Mouse (Mus musculus): Measurements from ENCODE around the gene Sbf2.
"Not testable (repeated sequence)": the region's sequence is repeated elsewhere in the genome, so short reads cannot be mapped to it uniquely, and the experiment has no call there.

The Sbf2 gene

DNA sequence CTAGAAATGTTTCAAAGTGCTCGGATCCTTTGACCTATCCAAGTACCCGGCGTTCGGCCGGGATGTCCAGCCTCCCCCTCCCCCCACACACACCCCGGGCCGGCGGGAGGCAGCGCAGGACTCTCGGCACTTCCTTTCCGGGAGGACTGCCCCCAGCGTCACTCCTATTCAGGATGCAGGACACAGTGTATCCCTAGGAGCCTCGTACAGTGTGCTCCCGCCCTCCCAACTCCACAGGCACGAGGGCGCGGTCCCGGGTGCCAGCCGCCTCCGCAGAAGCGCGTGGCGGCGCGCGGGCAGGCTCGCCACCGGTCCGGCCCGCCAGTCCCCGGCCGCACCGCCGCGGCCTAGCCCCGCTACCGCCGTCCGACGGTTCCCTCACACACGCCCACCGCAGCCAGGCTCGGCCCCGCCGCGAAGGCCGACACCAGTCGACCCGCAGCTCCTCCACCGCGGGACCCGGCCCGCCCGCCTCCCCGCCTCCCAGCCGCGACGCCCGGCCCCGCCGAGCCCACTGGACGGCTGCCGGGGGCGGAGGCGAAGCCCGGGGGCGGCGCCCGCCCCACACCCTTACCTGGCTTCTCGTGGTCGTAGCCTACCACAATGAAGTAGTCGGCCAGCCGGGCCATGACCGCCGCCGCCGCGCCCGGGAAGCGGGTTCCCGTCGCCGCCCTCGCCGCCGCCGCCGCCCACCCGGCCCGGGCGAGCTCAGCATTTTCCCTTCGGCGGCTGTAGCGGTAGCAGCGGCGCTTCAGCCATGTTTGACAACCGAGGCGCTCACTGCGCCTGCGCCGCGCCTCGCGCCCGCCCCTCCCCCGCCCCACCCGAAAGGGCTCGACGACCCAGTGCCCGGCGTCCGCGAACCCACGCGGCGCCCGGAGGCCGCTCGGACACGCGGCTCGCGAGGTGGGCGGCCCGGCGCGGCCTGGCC lies at the start of gene Sbf2:
TSS of gene Sbf2 (minus strand) at position 790 of the 931 bp plus-strand sequence.
- DNase-seq (ENCODE audit: low spot score), result no peak

DNA sequence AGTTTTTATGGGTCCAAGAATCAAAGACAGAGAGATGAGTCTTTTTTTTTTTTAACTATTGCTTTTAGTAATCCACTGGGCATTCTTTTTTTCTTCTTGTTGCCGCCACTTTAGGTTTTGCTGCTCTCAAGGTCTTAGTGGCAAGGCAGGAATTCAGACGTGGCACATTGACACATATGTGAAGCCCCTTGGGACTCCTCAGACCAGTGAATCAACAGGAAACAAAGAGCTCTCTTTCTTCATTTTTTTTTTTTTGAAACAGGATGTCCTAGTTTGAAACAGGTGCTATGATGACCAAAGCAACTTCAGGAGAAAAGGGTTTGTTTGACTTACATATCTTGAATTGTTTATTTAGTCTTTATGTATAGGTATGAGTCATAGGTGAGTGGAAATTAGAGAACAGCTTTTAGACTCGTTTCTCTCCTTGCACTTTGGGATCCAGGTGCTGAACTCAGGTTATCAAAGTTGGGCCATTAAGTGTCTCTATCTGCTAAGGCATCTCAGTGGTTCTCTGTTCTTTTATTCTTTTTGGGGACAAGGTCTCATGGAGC lies 43.7 kb upstream of the Sbf2 start:
- no peak for DNase-seq (ENCODE audit: low spot score)

DNA sequence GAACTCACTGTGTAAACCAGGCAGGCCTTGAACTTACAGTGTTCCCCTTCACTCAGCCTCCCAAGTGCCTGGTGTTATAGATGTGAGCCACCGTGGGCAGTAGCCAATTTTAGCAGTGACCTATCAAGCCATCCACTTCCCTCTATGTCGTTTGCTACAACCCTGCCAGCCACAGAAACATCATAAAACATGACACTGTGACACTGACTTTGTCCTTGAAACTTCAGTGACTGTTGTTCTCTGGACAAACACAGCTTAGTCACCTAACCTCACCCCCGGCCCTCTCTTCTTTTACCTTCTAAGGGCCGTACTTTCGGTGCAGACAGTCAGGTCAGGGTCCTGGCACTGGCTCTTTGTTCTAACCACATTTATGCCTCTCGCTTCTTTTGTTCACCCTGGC lies 41.2 kb upstream of the Sbf2 start:
- no peak for DNase-seq (ENCODE audit: low spot score)

DNA sequence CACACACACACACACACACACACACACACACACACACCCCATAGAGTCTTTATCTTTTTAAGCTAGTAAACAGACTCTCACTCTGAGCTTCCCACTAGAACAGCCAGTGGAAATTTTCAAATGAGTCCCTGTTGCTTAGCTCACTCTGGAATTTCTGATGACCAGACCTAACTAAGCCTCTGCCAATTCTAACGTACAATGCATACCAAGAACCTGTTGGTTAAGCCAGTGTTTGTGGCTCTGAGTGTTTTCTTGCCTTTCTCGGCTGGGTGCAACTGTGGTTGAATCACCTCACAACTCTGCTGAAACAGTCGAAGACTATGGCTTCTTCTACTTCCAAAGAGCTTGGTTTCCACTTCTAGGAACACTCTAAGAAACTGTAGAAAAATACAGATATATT lies 40.5 kb upstream of the Sbf2 start:
- no peak for DNase-seq (ENCODE audit: low spot score)

DNA sequence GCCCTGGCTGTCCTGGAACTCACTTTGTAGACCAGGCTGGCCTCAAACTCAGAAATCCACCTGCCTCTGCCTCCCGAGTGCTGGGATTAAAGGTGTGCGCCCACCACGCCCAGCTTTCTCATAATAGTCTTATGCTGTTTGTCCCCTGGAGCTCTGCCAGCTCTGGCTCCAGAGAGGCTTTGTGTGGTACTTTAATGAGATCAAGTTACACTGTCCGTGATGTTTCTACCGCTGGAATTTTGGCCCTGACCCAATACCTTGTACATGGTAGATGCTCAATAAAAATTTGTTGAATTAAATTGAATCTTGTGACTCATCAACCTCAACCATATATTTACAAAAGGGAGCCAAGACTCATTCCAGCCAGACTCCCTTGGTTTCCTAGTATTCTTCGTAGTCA lies 36.4 kb upstream of the Sbf2 start:
- DNase-seq (ENCODE audit: low spot score), result no peak

DNA sequence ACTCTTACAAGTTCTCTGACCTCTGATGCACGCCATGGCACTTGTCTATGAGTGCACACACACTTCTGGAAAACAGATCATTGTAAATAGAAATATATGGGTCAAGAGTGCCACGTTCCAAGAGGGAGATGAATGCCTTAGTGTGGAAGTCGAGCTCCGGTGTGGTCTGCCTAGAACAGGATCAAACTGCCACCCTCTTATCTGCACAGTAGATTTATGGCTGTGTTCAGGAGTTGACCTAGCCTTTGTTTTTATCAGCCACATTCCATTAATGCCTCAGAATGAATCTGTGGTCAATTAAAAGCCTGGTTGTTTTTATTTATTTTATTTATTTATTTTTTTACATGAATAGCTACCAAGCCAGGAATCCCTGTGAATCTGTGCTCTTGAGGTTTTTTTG lies 35.8 kb upstream of the Sbf2 start:
- no peak for DNase-seq (ENCODE audit: low spot score)

DNA sequence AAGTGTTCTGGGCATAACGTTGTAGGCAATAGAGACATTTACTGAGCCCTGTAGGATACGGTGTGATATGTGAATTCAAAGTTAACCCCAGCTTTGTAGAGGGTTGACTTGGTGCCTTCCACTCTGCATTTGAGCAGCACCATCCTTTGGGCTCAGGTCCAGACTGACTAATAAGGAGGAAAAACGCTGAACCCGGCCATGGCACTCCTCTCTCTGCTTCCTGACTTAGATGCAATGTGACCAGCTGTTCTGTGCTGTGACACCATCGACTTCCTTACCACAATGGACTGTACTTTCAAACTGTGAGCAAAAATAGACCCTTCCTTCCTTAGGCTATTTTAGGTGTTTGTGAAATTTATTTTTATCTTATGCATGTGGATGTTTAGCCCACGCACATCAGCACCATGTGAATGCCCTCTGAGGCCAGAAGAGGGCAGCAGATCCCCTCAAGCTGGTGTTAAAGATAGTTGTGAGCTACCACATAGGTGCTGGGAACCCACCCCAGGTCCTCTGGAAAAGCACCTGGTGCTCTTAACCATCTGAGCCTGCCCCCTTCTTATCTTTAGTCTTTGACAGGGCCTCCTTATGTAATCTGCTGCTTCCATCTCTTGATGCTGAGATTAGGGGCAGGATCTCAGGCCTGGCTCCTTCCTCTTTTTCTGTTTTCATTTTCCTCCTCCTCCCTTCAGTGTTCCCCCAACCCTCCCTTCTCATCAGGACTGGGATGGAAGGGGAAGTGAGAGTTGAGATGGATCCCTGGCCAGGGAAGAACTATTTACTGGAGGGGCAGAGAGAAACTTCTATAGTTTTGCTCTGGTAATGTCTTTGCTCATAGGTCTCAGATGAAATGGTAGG lies 34.6 kb upstream of the Sbf2 start:
- DNase-seq (ENCODE audit: low spot score), result no peak

DNA sequence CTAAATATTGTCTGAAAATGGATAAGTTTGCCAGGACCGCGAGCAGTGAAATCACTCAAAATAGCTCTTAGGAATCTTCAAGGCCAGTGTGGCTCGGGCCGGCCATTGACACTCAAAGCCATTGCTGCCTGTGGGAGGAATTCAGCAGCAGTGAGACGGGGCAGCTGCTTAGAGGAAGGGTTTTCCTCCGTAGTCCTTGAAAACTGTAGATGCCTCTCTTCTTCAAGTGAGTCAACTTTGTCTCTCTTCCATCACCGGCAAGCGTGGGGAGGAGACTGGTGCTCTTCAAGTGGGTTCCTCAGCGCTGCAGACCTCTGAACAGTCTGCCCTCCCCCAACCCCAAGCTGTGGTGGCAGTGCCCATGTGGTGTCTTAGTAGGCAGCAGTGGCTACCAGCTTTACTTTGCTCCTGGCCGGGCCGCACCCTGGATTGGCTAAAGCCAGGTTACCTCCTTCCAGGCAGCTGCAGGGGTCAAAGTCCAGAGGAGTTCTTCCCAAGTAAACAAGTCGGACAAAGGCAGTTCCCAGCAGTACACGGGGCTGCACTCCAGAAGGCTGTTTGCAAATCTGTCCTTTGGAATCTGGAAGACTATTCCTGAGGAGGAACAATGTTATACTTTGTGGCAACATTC lies 33.8 kb upstream of the Sbf2 start:
- no peak for DNase-seq (ENCODE audit: low spot score)

DNA sequence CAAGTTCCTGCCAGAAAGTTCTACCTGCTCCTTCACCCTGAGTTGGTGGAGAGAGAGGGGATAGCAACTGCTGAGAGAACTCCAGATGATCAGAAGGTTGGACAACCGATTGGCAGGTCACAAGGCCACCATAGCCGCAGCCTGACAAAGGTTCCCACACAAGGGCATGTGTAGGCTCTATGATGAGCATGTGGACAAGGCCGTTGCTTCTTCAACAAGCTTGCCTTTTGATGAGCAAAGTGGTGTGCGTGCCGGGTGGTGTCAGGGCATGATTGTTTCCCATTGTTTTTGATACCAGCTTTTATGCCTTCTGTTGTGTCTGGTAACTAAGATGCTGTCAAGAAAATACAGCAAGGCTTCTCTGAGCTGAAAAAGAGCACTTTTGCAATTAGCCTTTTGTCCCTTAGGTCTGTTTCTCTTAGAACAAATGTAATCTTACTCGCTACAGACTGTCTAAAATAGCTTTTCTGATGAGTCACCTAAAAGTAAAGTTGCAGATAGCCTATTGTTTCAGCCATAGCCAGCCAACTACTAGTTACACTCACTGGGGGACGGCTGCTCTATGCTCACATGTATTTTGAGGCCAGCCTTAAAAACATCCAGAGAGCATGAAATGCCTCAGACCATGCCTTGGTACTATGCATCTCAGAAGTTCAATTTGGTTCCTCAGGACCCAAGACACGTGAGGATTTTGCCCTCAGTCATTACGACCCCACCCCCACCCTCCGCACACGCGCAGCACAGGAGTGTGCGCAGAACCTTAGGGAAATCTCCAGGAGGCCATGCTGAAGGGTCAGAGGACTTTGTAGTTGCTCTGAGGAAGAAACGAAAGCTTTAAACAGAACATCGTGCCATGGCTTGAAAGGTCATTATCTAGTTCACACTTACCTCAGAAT lies 33.1 kb upstream of the Sbf2 start:
- no peak for DNase-seq (ENCODE audit: low spot score)

DNA sequence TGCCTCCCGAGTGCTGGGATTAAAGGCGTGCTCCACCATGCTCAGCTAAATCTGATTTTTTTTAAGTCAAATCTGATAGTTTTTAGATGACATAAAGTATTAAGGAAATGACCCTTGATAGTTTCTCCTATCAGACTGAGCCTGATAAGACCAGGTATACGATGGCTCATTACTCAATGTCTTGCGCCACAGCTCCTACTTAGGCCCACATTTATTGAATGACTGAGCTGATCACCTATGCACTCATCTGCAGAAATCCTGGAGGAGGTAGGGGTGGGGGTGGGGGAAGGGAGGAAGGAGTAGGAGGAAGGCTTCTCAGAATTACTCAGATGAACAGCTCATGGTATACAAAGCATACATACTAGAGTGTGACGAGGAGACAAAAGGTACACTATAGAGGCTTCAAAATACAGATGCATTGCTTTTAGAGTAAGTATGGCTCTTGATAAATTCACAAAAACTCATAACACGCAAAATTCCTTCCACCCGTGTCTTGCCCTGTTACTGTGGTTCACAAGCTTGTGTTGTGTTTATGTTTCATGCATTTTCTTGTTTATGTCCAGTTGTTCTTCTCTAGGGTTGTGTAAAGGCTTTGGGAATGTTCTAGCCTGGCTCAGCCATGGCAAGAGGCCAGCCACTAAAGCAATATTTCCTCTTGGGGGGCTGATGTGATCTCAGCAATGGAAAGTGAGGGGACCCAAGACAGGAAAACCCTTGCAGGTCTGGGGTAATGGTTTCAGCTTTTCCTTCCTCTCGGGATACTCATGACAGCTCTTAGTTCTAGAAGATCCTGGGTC lies 32.1 kb upstream of the Sbf2 start:
- no peak for DNase-seq (ENCODE audit: low spot score)

DNA sequence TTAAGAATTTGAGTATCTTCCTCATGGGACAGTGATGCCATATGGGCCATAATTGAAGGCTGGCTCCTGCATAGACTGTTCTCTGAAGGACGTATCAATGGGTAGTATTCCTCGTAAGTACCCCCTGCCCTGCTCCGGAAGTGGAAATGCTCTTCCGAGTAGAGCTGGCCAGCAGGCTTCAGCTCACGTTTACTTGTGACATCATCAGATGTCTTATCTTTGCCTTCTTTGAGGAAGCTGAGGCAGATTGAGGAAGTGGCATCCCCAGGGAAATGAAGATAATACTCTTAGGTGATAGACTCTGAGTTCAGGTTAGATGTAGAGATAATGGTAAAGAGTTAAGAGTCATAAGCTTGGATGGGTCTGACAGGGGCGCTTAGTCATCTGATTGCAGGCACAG lies 31.1 kb upstream of the Sbf2 start:
- no peak for DNase-seq (ENCODE audit: low spot score)

DNA sequence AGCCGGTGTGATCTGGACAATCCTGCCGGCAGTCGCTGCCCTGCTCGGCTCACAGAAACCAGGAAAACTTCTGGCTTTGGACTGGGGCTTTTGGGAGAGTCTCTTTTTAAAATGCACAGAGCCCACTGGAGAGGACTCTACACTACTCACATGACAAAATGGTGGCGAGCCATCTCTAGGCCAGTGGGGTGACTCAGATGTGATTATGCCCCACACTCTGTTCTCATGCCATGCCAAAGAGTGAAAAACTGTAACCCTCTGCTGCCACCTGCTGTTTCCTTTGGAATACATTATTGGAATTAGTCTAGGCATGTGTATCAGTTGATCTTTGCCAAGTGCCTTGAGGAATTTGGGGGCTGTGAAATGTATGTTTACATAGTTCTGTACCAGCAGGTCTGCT lies 30.6 kb upstream of the Sbf2 start:
- DNase-seq (ENCODE audit: low spot score), result no peak

DNA sequence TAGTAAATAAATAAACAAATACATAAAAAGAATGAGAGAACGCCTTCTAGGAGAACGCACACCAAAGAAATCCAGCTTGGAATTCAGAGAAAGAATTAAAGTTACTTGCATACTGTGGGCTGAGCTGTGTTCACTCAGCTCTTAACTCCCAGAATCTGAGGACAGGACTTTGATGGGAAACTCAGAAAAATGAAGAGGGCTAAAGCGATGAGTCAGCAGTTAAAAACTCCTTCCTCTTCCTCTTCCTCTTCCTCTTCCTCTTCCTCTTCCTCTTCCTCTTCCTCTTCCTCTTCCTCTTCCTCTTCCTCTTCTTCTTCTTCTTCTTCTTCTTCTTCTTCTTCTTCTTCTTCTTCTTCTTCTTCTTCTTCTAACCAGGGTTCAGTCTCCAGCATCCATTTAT lies 25.2 kb upstream of the Sbf2 start:
- not testable (repeated sequence) for DNase-seq (ENCODE audit: low spot score)

DNA sequence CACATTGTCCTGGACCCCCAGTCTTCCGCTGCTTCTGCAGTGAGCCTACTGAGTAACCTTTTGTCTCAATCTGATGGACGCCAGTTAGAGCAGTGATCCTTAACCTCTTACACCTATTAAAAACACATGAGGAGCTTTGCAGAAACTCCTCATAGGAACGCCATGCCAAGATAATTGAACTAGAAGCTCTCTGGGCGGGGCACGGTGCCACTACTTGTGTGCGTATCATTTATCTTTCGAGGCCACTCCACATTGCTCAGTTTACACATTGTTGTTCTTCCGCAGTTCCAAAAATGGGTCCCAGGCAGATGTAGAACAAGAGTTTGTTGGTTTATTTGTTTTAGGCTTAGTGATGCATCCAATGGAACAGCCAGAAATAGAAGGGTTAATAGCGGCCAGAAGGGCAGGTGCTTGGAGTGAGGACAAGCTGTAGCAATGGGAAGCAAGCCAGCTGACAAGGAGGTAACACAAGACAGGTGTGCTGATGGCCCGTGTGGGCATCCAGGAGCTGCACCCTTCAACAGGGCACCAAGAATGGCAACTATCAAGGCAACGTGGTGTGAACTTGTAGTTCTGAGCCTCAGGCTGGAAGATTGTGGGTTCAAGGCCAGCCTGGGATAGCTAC lies 24.7 kb upstream of the Sbf2 start:
- DNase-seq (ENCODE audit: low spot score), result no peak

DNA sequence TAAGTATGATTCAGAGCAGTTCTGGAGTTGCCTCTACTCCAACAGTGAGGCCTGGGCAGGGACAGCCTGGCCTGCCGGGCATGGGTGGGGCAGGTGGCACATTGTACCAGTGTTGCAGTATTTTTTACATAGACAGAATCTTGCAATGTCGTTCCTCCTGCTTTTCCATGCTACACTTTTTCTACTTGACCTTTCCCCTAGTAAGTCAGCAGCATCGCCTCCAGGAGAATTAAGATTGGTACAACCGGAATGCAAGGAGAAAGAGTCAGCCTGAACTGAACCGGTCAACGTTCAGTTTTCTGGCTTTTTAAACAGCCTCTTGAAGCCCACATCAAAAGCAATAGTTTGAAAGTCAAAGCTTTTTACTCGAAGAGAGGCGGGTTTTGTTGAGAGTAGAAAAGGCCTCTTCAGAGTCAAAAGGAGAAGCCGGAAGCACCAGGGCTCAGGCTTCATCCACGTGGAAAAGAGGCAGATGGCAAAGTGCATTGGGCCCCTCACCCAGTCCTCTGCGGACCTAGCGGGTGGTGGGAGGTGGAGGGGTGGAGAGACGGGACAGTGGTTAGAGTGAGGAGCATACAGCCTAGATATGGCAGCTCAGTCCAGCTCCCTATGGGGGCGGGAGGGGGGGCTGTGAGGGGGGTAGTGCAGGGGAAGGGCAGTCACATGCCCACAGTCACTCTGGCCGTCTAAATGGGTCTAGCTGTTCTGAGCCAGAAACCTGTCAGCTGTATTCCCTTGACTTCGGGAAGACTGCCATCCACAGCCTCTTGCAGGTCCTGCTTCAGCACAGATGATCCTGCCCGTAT lies 23.8 kb upstream of the Sbf2 start:
- DNase-seq (ENCODE audit: low spot score), result no peak

DNA sequence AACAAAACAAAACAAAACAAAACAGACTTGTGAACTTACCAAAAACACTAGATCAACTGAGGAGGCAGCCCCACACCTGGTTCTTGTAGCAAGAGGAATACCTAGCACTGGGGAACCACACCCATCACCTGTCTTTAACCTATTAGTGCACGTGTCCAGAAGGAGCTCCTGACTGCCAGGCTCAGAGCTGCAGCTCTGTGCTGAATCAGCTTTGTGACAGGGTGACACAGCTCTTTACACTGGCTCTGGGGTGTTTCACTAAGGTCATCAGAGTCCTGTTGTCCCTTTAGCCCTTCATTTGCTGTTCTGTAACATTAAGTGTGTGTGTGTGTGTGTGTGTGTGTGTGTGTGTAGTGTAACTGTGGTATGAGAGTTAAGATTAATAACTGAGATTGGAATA lies 21.8 kb upstream of the Sbf2 start:
- no peak for DNase-seq (ENCODE audit: low spot score)

DNA sequence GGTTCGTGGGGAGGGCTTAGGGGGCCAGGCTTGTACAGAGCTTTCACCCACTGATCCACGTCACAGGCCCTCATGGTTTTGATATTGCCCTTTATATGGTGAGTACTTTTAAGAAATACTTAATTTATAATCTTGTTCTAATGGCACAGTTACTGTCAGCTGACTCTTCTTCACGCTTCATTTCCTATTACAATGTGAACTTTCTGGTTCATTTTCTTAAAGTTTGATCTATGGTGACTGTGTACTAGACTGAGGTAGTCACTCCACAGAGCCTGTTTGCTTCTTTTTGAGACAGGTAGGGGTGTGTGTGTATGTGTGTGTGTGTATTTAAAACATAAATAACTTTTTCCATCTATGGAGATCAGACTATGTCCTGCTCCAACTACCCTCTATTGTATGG lies 21.2 kb upstream of the Sbf2 start:
- no peak for DNase-seq (ENCODE audit: low spot score)

DNA sequence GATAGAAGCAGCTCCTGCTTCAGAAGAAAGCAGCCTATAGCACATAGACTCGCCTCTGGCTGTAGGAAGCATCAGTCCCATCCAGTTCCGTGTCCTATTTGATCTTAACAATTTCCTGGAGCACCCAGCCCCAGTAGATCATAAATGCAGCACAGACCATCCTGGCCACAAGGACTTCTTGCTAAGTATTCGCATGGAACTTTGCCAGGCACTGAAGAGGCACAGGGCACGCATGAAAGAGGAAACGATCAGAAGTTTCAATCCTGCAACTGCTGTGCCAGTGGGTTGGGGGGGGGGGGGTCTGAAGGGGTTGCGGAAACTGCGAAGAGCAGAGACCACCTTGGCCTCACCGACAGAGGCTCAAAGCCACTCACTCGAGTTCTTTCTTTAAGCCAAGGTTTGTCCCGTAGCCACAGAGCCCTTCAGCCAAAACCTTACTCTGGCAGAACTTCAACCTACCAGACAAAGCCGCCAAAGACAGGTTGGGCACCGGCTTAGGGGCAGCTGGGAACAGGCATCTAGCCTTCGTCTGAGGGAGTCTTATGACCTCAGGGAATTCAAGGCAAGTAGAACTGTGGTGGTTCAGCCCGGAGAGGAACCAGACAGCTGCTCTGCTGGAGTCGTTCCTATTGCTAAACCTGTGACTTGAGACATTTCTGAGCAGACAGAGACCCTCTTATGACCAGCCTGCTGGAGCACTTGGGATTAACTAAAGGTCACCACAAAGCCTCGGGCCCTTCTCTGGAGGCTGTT lies 16.6 kb upstream of the Sbf2 start:
- no peak for DNase-seq (ENCODE audit: low spot score)

Data from urinary bladder, postnatal 10 days (tissue).